Mouse (Mus musculus) cerebellum, adult 2 months (tissue): ENCODE measurements around the gene Olfr574.

ENCODE experiments used
- CTCF ChIP-seq: fragments of 200-500 bp; IDR thresholded peaks from 2 replicates; pipeline ENCODE4 v1.5.1; 2011; ENCODE audit warnings: low read depth, mild to moderate bottlenecking, control low read depth, low read length, moderate library complexity, borderline replicate concordance; ENCODE audit not compliant: insufficient read depth
- POLR2A ChIP-seq: fragments of 200-500 bp; IDR thresholded peaks from 2 replicates; pipeline ENCODE4 v1.6.1; 2011; ENCODE audit warnings: low read length, control low read depth, borderline replicate concordance; ENCODE audit not compliant: insufficient read depth

DNA sequence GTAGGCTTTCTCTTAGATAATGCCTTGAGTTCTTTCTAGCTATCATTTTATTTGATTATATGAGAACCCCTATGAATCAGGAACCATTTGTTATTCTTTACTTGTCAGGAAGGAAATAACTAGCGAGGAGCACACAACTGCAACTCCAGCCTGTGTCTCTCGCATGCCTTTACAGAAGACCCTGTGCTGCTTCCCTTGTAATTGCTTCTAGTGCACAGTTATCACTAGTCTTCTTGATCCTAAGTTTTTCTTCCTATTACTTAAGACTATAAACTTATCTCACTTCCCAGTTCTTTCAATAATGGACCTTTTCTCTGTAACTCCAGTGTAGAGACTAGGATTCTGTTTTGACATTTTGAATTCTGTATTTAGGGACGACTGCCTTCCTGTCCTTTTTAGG is 9.9 kb downstream of the Olfr574 start:
- TF ChIP-seq POLR2A (no peak), CTCF (no peak)
